Mouse (Mus musculus): ENCODE measurements at regions not wholly inside any gene's neighbourhood (a gene's known extent, or its start where the extent isn't known, plus 50 kb on each side); places are given as distances from the start of the nearest gene placed in this dataset.

GRCm38 (mm10) chr9:23673347-23673860 is 424.4 kb upstream of the Npsr1 start:
- Histone ChIP-seq H3K4me1 (ENCODE audit: control insufficient read depth, insufficient read depth, low read length) (no peaks in the 10 kb centered on the region), H3K79me2 (replicated peaks; ENCODE audit: control insufficient read depth, insufficient read depth, low read length) (no peaks in the 10 kb centered on the region), H3K9ac (ENCODE audit: low read depth, low read length) (no peak overlapping the region), H3K4me3 (no peak overlapping the region), H3K36me3 (ENCODE audit: control insufficient read depth, insufficient read depth, low read length) (no peaks in the 10 kb centered on the region), H3K27me3 (ENCODE audit: control insufficient read depth, insufficient read depth, low read length) (no peaks in the 10 kb centered on the region), H3K27ac (no peak overlapping the region)
- DNase-seq = no peak
- intact Hi-C loops (cut with DNase I) = no loop called here
- WGBS = 84% methylated on average over 4 of the region's 4 CpGs
- TF ChIP-seq POLR2A (IDR thresholded peaks at IDR 0.05; ENCODE audit: insufficient read depth, low read depth, low read length) = no peak
- no peak for TF ChIP-seq EP300 (IDR thresholded peaks at IDR 0.05; ENCODE audit: insufficient read depth, low read depth, low read length)
- TF ChIP-seq CTCF (IDR thresholded peaks at IDR 0.05) = no peak

- TF ChIP-seq CTCF (IDR thresholded peaks at IDR 0.05) (peak; percentile 23; the same call in 1 of the 2 replicates), POLR2A (IDR thresholded peaks at IDR 0.05; ENCODE audit: insufficient read depth, low read depth, low read length) (no peak)
- Histone ChIP-seq H3K27ac (no peak overlapping the region), H3K4me3 (no peak overlapping the region), H3K9ac (ENCODE audit: low read depth, low read length) (no peak overlapping the region), H3K4me1 (ENCODE audit: control insufficient read depth, insufficient read depth, low read length) (no peaks in the 10 kb centered on the region), H3K36me3 (ENCODE audit: control insufficient read depth, insufficient read depth, low read length) (no peaks in the 10 kb centered on the region), H3K79me2 (replicated peaks; ENCODE audit: control insufficient read depth, insufficient read depth, low read length) (no peaks in the 10 kb centered on the region), H3K27me3 (ENCODE audit: control insufficient read depth, insufficient read depth, low read length) (no peaks in the 10 kb centered on the region)
- 47% methylated on average over 8 of the region's 8 CpGs for WGBS
- intact Hi-C loops (cut with DNase I) = no loop called here
- no peak for DNase-seq
These were observed 423.0 kb upstream of the Npsr1 start for GRCm38 (mm10) chr9:23674833-23675232.

GRCm38 (mm10) chr9:23689456-23689855 is 408.3 kb upstream of the Npsr1 start:
- no peak overlapping the region for H3K27ac ChIP-seq
- H3K79me2 ChIP-seq (replicated peaks; ENCODE audit: control insufficient read depth, insufficient read depth, low read length) = no peaks in the 10 kb centered on the region
- H3K27me3 ChIP-seq (ENCODE audit: control insufficient read depth, insufficient read depth, low read length) = no peaks in the 10 kb centered on the region
- H3K4me3 ChIP-seq = no peak overlapping the region
- intact Hi-C loops (cut with DNase I) = no loop called here
- no peak for DNase-seq
- no peak for TF ChIP-seq EP300 (IDR thresholded peaks at IDR 0.05; ENCODE audit: insufficient read depth, low read depth, low read length)
- no peak for TF ChIP-seq CTCF (IDR thresholded peaks at IDR 0.05)
- no peak for TF ChIP-seq POLR2A (IDR thresholded peaks at IDR 0.05; ENCODE audit: insufficient read depth, low read depth, low read length)
- no peak overlapping the region for H3K9ac ChIP-seq (ENCODE audit: low read depth, low read length)
- H3K4me1 ChIP-seq (ENCODE audit: control insufficient read depth, insufficient read depth, low read length) = no peaks in the 10 kb centered on the region
- H3K36me3 ChIP-seq (ENCODE audit: control insufficient read depth, insufficient read depth, low read length) = no peaks in the 10 kb centered on the region

- Histone ChIP-seq H3K36me3 (ENCODE audit: control insufficient read depth, insufficient read depth, low read length) (no peaks in the 10 kb centered on the region), H3K9ac (ENCODE audit: low read depth, low read length) (no peak overlapping the region), H3K79me2 (replicated peaks; ENCODE audit: control insufficient read depth, insufficient read depth, low read length) (no peaks in the 10 kb centered on the region), H3K4me1 (ENCODE audit: control insufficient read depth, insufficient read depth, low read length) (no peaks in the 10 kb centered on the region), H3K27me3 (ENCODE audit: control insufficient read depth, insufficient read depth, low read length) (no peaks in the 10 kb centered on the region), H3K4me3 (no peak overlapping the region), H3K27ac (no peak overlapping the region)
- TF ChIP-seq EP300 (IDR thresholded peaks at IDR 0.05; ENCODE audit: insufficient read depth, low read depth, low read length) (no peak), CTCF (IDR thresholded peaks at IDR 0.05) (no peak), POLR2A (IDR thresholded peaks at IDR 0.05; ENCODE audit: insufficient read depth, low read depth, low read length) (no peak)
- DNase-seq = no peak
- 74% methylated on average over 8 of the region's 8 CpGs for WGBS
- intact Hi-C loops (cut with DNase I) = no loop called here
These were observed 404.9 kb upstream of the Npsr1 start for GRCm38 (mm10) chr9:23692768-23693441.

- Histone ChIP-seq H3K79me2 (replicated peaks; ENCODE audit: control insufficient read depth, insufficient read depth, low read length) (no peaks in the 10 kb centered on the region), H3K9ac (ENCODE audit: low read depth, low read length) (no peak overlapping the region)
- WGBS = 66% methylated on average over 1 of the region's 1 CpGs
These were observed 404.4 kb upstream of the Npsr1 start for GRCm38 (mm10) chr9:23693442-23693829.

GRCm38 (mm10) chr9:23694481-23694880 is 403.3 kb upstream of the Npsr1 start:
- Histone ChIP-seq H3K79me2 (replicated peaks; ENCODE audit: control insufficient read depth, insufficient read depth, low read length) (no peaks in the 10 kb centered on the region), H3K27me3 (ENCODE audit: control insufficient read depth, insufficient read depth, low read length) (no peaks in the 10 kb centered on the region), H3K27ac (no peak overlapping the region), H3K4me3 (no peak overlapping the region), H3K4me1 (ENCODE audit: control insufficient read depth, insufficient read depth, low read length) (no peaks in the 10 kb centered on the region), H3K36me3 (ENCODE audit: control insufficient read depth, insufficient read depth, low read length) (no peaks in the 10 kb centered on the region), H3K9ac (ENCODE audit: low read depth, low read length) (no peak overlapping the region)
- TF ChIP-seq EP300 (IDR thresholded peaks at IDR 0.05; ENCODE audit: insufficient read depth, low read depth, low read length) (no peak), CTCF (IDR thresholded peaks at IDR 0.05) (no peak), POLR2A (IDR thresholded peaks at IDR 0.05; ENCODE audit: insufficient read depth, low read depth, low read length) (no peak)
- intact Hi-C loops (cut with DNase I) = no loop called here
- no peak for DNase-seq
- WGBS = 81% methylated on average over 2 of the region's 2 CpGs

More at GRCm38 (mm10) chr9:23693442-23693829, 404.4 kb upstream of the Npsr1 start:
- H3K27ac ChIP-seq = no peak overlapping the region
- intact Hi-C loops (cut with DNase I) = no loop called here
- TF ChIP-seq POLR2A (IDR thresholded peaks at IDR 0.05; ENCODE audit: insufficient read depth, low read depth, low read length) (no peak), EP300 (IDR thresholded peaks at IDR 0.05; ENCODE audit: insufficient read depth, low read depth, low read length) (no peak), CTCF (IDR thresholded peaks at IDR 0.05) (no peak)
- H3K4me3 ChIP-seq = no peak overlapping the region
- no peaks in the 10 kb centered on the region for H3K36me3 ChIP-seq (ENCODE audit: control insufficient read depth, insufficient read depth, low read length)
- no peaks in the 10 kb centered on the region for H3K4me1 ChIP-seq (ENCODE audit: control insufficient read depth, insufficient read depth, low read length)
- H3K27me3 ChIP-seq (ENCODE audit: control insufficient read depth, insufficient read depth, low read length) = no peaks in the 10 kb centered on the region
- no peak for DNase-seq
